Mouse (Mus musculus): ENCODE data around the gene Dcx. TPM values are rescaled to one million over a fixed set of nuclear protein-coding genes. Genes with fewer than 3 reads are reported as not detected.

The Dcx gene
- polyA plus RNA-seq, 1 experiment from 2014 or later: 6.5 TPM

DNA sequence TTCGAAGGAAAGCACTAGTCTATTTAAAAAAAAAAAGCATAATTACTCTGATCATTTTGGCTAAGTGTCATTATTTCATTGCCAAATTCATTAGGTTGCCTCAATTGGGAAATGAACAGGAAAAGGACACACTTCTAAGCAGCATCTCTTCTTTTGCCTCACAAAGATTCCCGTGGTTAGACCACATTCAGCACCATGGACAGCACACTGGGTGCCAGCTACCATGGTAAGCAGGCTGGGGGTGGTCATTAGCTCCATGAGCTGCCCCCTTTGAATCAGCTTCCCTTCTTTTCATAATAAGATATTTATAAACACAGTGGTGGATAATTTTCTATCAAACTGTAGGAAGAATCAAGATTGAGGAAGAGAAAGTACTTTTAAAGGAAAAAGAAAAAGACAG lies 28.4 kb downstream of the Dcx start:
- Histone ChIP-seq H3K4me2 (no peak overlapping the region), H3K4me3 (ENCODE audit: low read depth, low read length) (no peak overlapping the region), H3K4me1 (ENCODE audit: insufficient read depth) (no peaks in the 10 kb centered on the region), H3K9me3 (ENCODE audit: low read depth, low read length) (no peaks in the 10 kb centered on the region), H3K27ac (ENCODE audit: low read depth) (no peak overlapping the region), H3K9ac (no peak overlapping the region), H3K36me3 (ENCODE audit: insufficient read depth) (no peaks in the 10 kb centered on the region), H3K27me3 (ENCODE audit: insufficient read depth, low read length) (no peaks in the 10 kb centered on the region)
- DNase-seq: peak; percentile 79
- TF ChIP-seq CTCF (IDR thresholded peaks at IDR 0.05; ENCODE audit: low read depth): no peak
- no peak for ATAC-seq (ENCODE audit: insufficient read depth)
- WGBS: 27% methylated on average over 2 of the region's 2 CpGs

DNA sequence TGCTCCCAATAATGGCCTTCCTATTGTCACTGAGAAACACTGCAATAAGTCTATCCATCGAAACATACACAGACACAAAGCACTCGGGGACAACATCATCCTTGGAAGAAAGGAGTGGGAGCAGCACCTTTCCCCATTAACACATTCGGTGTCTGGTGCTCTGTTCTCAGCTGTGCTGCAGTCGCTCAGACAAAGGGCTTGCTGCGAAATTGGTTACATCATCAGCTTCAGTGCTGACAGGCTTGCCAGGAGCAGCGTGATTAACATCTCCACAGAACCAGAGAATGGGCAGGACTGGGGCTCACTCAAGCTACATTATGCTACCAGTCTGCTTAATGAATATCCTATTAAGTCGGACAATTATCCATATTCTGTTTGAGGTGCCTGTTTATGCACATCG lies 30.8 kb downstream of the Dcx start:
- H3K4me3 ChIP-seq (ENCODE audit: low read depth, low read length): no peak overlapping the region
- no peaks in the 10 kb centered on the region for H3K36me3 ChIP-seq (ENCODE audit: insufficient read depth)
- H3K4me2 ChIP-seq: no peak overlapping the region
- DNase-seq (no peak), ATAC-seq (ENCODE audit: insufficient read depth) (no peak)
- H3K9ac ChIP-seq: no peak overlapping the region
- H3K27me3 ChIP-seq (ENCODE audit: insufficient read depth, low read length): no peaks in the 10 kb centered on the region
- H3K9me3 ChIP-seq (ENCODE audit: low read depth, low read length): no peaks in the 10 kb centered on the region
- no peak overlapping the region for H3K27ac ChIP-seq (ENCODE audit: low read depth)
- TF ChIP-seq CTCF (IDR thresholded peaks at IDR 0.05; ENCODE audit: low read depth): no peak
- no peaks in the 10 kb centered on the region for H3K4me1 ChIP-seq (ENCODE audit: insufficient read depth)
- 53% methylated on average over 8 of the region's 8 CpGs for WGBS

DNA sequence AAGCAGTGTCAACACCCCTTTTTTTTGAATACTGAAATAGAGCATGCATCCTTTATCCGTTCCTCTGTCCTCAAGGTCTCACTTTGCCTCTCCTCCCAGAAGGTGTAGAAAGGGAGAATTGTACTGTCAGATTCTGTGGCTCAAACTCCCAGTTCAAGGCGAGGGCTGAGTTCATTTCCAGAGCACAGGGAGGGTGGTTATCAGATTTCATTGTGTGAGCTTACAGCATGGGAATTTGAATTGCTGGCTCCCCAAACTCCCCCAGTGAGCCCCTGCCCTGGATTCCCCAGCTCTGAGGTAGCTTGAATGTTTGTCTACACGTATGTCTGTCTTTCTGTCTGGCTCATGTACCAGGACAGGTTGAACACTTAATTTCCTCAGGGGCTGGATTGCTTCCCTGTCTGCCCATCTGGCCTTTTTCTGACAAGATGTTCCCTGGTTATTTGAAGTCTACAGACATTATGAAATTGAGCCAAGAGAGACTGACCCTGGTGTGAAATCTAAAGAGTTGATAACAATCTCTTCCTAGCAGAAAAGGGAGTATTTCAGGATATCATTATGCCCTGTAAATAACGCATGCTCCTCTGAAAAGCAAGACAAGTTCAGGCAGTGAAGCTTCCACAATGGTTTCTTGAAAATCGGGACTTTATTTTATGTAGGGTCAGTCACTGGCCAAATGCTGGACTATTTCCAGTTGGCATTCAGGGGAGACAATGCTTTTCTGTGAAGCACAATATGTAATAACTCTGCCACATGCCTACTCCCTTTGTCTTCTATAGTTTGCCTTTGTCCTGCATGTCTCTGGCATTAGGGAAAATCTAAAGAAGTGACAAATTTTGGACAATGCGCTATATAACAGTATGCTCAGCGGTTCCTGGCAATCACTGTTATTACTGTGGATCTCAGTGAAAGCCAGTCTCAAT lies 35.5 kb downstream of the Dcx start:
- no peak overlapping the region for H3K27ac ChIP-seq (ENCODE audit: low read depth)
- no peaks in the 10 kb centered on the region for H3K4me1 ChIP-seq (ENCODE audit: insufficient read depth)
- 69% methylated on average over 7 of the region's 7 CpGs for WGBS
- H3K36me3 ChIP-seq (ENCODE audit: insufficient read depth): no peaks in the 10 kb centered on the region
- DNase-seq: no peak
- no peaks in the 10 kb centered on the region for H3K9me3 ChIP-seq (ENCODE audit: low read depth, low read length)
- no peak overlapping the region for H3K4me3 ChIP-seq (ENCODE audit: low read depth, low read length)
- no peak for ATAC-seq (ENCODE audit: insufficient read depth)
- TF ChIP-seq CTCF (IDR thresholded peaks at IDR 0.05; ENCODE audit: low read depth): no peak
- no peak overlapping the region for H3K4me2 ChIP-seq
- no peaks in the 10 kb centered on the region for H3K27me3 ChIP-seq (ENCODE audit: insufficient read depth, low read length)
- no peak overlapping the region for H3K9ac ChIP-seq

DNA sequence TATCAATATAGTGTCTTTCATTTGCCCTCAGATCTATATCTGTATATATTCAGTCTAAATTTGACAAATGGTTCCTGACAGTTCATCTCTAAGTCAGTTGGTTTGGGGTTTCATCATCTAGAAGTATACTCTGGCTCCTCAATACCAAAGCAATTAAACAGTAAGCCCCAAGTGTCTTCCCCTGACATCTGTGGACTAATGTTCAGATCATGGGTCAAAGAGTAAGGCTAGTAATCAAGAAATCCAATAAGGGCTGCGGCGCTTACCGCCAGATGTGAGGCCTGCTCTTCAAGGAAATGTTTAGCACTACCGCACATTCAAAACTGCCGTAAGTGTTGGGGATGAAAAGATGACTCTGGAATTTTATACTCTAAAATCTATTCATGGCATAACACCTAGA lies 36.2 kb downstream of the Dcx start:
- Histone ChIP-seq H3K9ac (no peak overlapping the region), H3K27me3 (ENCODE audit: insufficient read depth, low read length) (no peaks in the 10 kb centered on the region), H3K27ac (ENCODE audit: low read depth) (no peak overlapping the region), H3K4me3 (ENCODE audit: low read depth, low read length) (no peak overlapping the region), H3K4me1 (ENCODE audit: insufficient read depth) (no peaks in the 10 kb centered on the region), H3K4me2 (no peak overlapping the region), H3K36me3 (ENCODE audit: insufficient read depth) (no peaks in the 10 kb centered on the region), H3K9me3 (ENCODE audit: low read depth, low read length) (no peaks in the 10 kb centered on the region)
- ATAC-seq (ENCODE audit: insufficient read depth) (no peak), DNase-seq (no peak)
- TF ChIP-seq CTCF (IDR thresholded peaks at IDR 0.05; ENCODE audit: low read depth): no peak
- 79% methylated on average over 5 of the region's 5 CpGs for WGBS

DNA sequence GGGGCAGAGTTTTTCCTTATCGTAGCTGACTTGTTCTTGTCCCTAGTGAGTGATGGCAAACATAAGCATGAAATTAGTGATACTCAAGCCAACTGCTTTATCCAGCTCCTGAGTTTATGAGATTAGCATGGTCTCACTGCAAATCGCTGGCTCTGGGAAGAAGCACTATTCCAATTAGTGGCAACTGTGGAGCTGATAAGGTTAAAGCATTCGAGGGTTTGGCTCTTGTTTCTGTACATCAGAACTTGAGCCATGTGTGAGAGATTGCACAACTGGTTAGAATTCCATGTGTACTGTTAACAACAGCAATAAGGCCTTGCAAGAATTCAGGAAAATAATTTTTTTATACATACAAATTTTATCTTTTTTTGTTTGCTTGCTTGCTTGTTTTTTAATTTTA lies 39.9 kb downstream of the Dcx start:
- TF ChIP-seq CTCF (IDR thresholded peaks at IDR 0.05; ENCODE audit: low read depth): no peak
- H3K9ac ChIP-seq: no peak overlapping the region
- H3K4me1 ChIP-seq (ENCODE audit: insufficient read depth): no peaks in the 10 kb centered on the region; the same call in 1 of the 2 replicates
- H3K27me3 ChIP-seq (ENCODE audit: insufficient read depth, low read length): no peaks in the 10 kb centered on the region
- DNase-seq (peak; percentile 50), ATAC-seq (ENCODE audit: insufficient read depth) (peak; percentile 69; the same call in 1 of the 2 replicates)
- H3K4me3 ChIP-seq (ENCODE audit: low read depth, low read length): no peak overlapping the region
- H3K36me3 ChIP-seq (ENCODE audit: insufficient read depth): no peaks in the 10 kb centered on the region
- WGBS: 44% methylated on average over 3 of the region's 3 CpGs
- H3K9me3 ChIP-seq (ENCODE audit: low read depth, low read length): no peaks in the 10 kb centered on the region
- no peak overlapping the region for H3K4me2 ChIP-seq
- H3K27ac ChIP-seq (ENCODE audit: low read depth): no peak overlapping the region

DNA sequence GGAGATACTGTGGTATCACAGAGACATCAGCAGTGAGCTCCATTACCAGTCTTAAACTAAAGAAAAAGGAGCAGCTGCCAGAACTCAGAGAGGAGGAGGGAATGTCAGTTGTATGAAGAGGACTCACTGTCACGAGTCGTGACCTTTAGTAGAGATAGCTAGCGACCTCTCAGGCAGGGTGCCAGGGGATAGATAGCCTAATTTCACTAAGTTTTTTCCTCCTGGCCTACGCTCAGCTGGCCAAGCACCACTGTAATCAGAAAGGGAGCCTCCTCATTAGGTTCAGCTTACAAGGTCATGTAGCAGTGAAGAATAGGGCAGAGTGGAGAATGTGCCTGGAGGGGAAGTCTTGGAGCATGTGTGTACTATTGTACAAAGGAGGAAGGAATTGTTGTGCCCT lies 47.3 kb downstream of the Dcx start:
- Histone ChIP-seq H3K4me2 (no peak overlapping the region), H3K9ac (no peak overlapping the region), H3K4me1 (ENCODE audit: insufficient read depth) (no peaks in the 10 kb centered on the region; the same call in 1 of the 2 replicates), H3K36me3 (ENCODE audit: insufficient read depth) (no peaks in the 10 kb centered on the region), H3K4me3 (ENCODE audit: low read depth, low read length) (no peak overlapping the region), H3K9me3 (ENCODE audit: low read depth, low read length) (no peaks in the 10 kb centered on the region), H3K27ac (ENCODE audit: low read depth) (no peak overlapping the region), H3K27me3 (ENCODE audit: insufficient read depth, low read length) (no peaks in the 10 kb centered on the region)
- TF ChIP-seq CTCF (IDR thresholded peaks at IDR 0.05; ENCODE audit: low read depth): no peak
- ATAC-seq (ENCODE audit: insufficient read depth) (peak; percentile 70; the same call in 1 of the 2 replicates), DNase-seq (peak; percentile 80)
- WGBS: 23% methylated on average over 4 of the region's 4 CpGs

DNA sequence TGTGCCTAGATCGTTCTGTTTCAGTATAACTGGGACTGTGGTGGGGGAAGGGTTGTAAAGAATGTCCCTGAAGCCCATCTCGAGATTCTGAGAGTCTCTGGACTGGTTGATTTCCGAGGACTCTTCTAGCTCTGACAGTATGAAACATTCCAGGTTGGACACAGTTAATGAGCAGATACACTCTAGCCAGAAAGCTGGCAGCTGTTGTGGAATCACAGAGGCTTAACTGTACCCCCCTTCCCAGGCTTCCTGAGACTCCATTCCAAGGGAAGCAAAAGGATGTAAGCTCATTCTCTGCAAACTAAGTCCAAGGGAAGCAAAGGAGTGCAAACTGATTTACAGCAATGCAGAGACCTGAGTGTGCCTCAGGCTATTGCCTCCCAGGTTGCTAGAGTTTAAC lies 48.2 kb downstream of the Dcx start:
- H3K36me3 ChIP-seq (ENCODE audit: insufficient read depth): no peaks in the 10 kb centered on the region
- no peak for TF ChIP-seq CTCF (IDR thresholded peaks at IDR 0.05; ENCODE audit: low read depth)
- no peak overlapping the region for H3K4me3 ChIP-seq (ENCODE audit: low read depth, low read length)
- no peaks in the 10 kb centered on the region for H3K27me3 ChIP-seq (ENCODE audit: insufficient read depth, low read length)
- no peaks in the 10 kb centered on the region for H3K9me3 ChIP-seq (ENCODE audit: low read depth, low read length)
- DNase-seq: peak; percentile 18
- ATAC-seq (ENCODE audit: insufficient read depth): peak; percentile 47; the same call in 1 of the 2 replicates
- H3K4me1 ChIP-seq (ENCODE audit: insufficient read depth): no peaks in the 10 kb centered on the region; the same call in 1 of the 2 replicates
- H3K4me2 ChIP-seq: no peak overlapping the region
- no peak overlapping the region for H3K9ac ChIP-seq
- WGBS: 17% methylated on average over 3 of the region's 3 CpGs
- H3K27ac ChIP-seq (ENCODE audit: low read depth): peak overlapping the region; percentile 36; the same call in 1 of the 2 replicates
